Mouse (Mus musculus) cerebellum, postnatal 14 days (tissue): Measurements from ENCODE around the gene Tbl2.

Experiments
- DNase-seq, 2 experiments: peaks; one replicate each; pipeline ENCODE4 v3.0.0; 2021; ENCODE audit warnings: mixed read lengths in 2 of 2

Gene Tbl2

GRCm38 (mm10) chr5:135187349-135188213 lies 38.1 kb downstream of the Tbl2 start:
- DNase-seq = peak; percentile 63 to 70

- DNase-seq = no peak
These were observed 38.7 kb downstream of the Tbl2 start for GRCm38 (mm10) chr5:135188214-135188554.

- no peak for DNase-seq
These were observed 40.0 kb downstream of the Tbl2 start for GRCm38 (mm10) chr5:135189281-135190022.

- peak; percentile 88 to 89 for DNase-seq
These were observed 42.2 kb downstream of the Tbl2 start for GRCm38 (mm10) chr5:135191620-135192019.

- DNase-seq = no peak
These were observed 43.0 kb downstream of the Tbl2 start for GRCm38 (mm10) chr5:135192431-135192830.

GRCm38 (mm10) chr5:135196367-135196766 lies 46.9 kb downstream of the Tbl2 start:
- no peak for DNase-seq

GRCm38 (mm10) chr5:135202763-135203162 lies 53.3 kb downstream of the Tbl2 start:
- DNase-seq = no peak

- DNase-seq = no peak
These were observed 58.7 kb downstream of the Tbl2 start for GRCm38 (mm10) chr5:135208197-135208596.
